Mouse (Mus musculus): ENCODE measurements around the gene Aktip. TPM values are rescaled to one million over a fixed set of nuclear protein-coding genes. Genes with fewer than 3 reads are reported as not detected.
A peak's percentile ranks its signal among the peaks of the same experiment; 100 is the strongest.

The Aktip gene
- polyA plus RNA-seq, 1 experiment from 2014 or later = 108 TPM

DNA sequence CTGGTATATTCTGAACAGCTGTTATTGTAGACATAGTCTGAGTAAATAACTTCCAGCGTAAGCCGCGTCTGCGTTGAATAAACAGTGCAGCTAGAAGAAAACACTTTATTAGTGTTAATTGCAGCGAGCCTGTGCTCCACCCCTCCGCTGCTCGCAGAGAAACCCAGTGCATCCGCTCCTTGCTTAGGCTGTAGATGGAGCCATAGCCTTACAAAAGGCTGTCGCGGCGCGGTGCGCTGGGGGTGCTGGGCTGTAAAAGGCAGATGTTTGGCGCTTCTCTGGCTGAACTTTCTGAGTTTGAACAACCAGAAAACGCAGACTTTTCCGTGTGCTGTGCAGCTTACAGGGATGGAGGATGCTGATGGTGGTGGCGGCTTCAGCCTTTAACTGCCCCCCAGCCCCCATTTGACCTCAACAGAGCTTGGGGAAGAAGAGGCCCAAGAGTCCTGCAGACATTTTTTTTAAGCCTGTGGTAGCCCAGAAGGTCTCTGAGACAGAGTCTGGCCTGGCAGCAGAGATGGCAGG is 8.9 kb downstream of the Aktip start:
- Histone ChIP-seq H3K27ac (replicated peaks) (no peak overlapping the region), H3K36me3 (no peaks in the 10 kb centered on the region), H3K4me1 (replicated peaks) (peaks cover 8% of the 10 kb centered on the region), H3K9ac (no peak overlapping the region), H3K27me3 (peaks cover 62% of the 10 kb centered on the region), H3K4me3 (no peak overlapping the region), H3K9me3 (no peaks in the 10 kb centered on the region), H3K4me2 (peak overlapping the region; percentile 30)
- peak; percentile 92 for ATAC-seq (ENCODE audit: low read depth)
- WGBS = 1% methylated on average over 17 of the region's 17 CpGs

- 0 out of 2 replicates have a peak, but pooled peaks cover 9% of the 10 kb centered on the region for H3K9me3 ChIP-seq
- peaks cover 43% of the 10 kb centered on the region for H3K27me3 ChIP-seq
- ATAC-seq (ENCODE audit: low read depth) = no peak
- H3K4me1 ChIP-seq (replicated peaks) = peaks cover 8% of the 10 kb centered on the region
- no peaks in the 10 kb centered on the region for H3K36me3 ChIP-seq
- WGBS = 71% methylated on average over 10 of the region's 11 CpGs
- no peak overlapping the region for H3K4me3 ChIP-seq
- no peak overlapping the region for H3K9ac ChIP-seq
- no peak overlapping the region for H3K4me2 ChIP-seq
- H3K27ac ChIP-seq (replicated peaks) = no peak overlapping the region
Measured at GRCm38 (mm10) chr8:91188152-91188551, 11.6 kb downstream of the Aktip start.

DNA sequence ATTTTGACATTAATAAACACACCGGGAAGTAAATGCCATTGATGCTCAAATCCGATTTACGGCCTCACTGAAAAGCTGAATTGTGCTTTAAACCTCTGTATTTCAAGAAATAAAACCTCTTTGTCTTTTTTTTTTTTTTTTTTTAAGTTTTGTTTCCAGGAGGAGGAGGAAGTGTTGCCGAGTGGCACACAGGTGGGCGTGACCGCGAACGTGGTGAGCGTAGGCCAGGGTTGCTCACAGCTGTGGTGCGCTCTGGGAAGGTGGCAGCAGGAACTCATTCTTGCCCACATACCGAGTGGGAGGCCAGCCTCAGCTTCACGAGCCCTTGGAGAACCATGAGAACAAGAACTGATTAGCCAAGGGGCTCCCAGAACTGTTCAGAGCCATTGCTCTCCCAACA is 13.4 kb downstream of the Aktip start:
- 79% methylated on average over 12 of the region's 12 CpGs for WGBS
- Histone ChIP-seq H3K9ac (no peak overlapping the region), H3K4me3 (no peak overlapping the region), H3K4me1 (replicated peaks) (peaks cover 8% of the 10 kb centered on the region), H3K9me3 (0 out of 2 replicates have a peak, but pooled peaks cover 9% of the 10 kb centered on the region), H3K27ac (replicated peaks) (no peak overlapping the region), H3K4me2 (no peak overlapping the region), H3K36me3 (no peaks in the 10 kb centered on the region), H3K27me3 (peaks cover 27% of the 10 kb centered on the region)
- no peak for ATAC-seq (ENCODE audit: low read depth)

DNA sequence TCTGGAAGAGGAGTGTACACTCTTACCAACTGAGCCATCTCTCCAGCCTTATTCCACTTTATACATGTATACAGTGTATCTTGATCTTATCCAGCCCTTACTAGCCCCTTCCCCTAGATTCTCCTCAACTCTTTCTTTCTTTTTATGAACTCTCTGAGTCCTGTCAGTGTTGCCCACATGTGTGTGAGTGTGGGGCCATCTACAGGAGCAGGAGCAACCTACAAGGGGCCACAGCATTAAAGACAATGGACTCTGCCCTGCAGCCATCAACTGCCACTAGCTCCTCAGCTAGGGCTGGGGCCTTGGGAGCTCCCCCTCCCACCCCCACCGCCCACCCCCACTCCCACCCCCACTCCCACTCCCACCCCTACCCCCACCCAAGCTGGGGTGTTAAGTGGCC is 22.1 kb downstream of the Aktip start:
- WGBS = 50% methylated on average over 1 of the region's 1 CpGs
- H3K4me1 ChIP-seq (replicated peaks) = no peaks in the 10 kb centered on the region
- ATAC-seq (ENCODE audit: low read depth) = no peak

GRCm38 (mm10) chr8:91176176-91176575 is 23.6 kb downstream of the Aktip start:
- Histone ChIP-seq H3K4me1 (replicated peaks) (peaks cover 12% of the 10 kb centered on the region), H3K9me3 (no peaks in the 10 kb centered on the region), H3K36me3 (no peaks in the 10 kb centered on the region), H3K4me2 (no peak overlapping the region), H3K27me3 (0 out of 2 replicates have a peak, but pooled peaks cover 12% of the 10 kb centered on the region), H3K4me3 (no peak overlapping the region), H3K27ac (replicated peaks) (no peak overlapping the region), H3K9ac (no peak overlapping the region)
- no peak for ATAC-seq (ENCODE audit: low read depth)
- 61% methylated on average over 14 of the region's 14 CpGs for WGBS

More for the DNA sequence above, 22.1 kb downstream of the Aktip start:
- no peak overlapping the region for H3K4me2 ChIP-seq
- H3K27me3 ChIP-seq = 0 out of 2 replicates have a peak, but pooled peaks cover 12% of the 10 kb centered on the region
- no peaks in the 10 kb centered on the region for H3K36me3 ChIP-seq
- no peaks in the 10 kb centered on the region for H3K9me3 ChIP-seq
- no peak overlapping the region for H3K9ac ChIP-seq
- H3K4me3 ChIP-seq = no peak overlapping the region
- no peak overlapping the region for H3K27ac ChIP-seq (replicated peaks)

GRCm38 (mm10) chr8:91171605-91172004 is 28.2 kb downstream of the Aktip start:
- 0 out of 2 replicates have a peak, but pooled peaks cover 16% of the 10 kb centered on the region for H3K27me3 ChIP-seq
- H3K4me3 ChIP-seq = no peak overlapping the region
- peaks cover 22% of the 10 kb centered on the region for H3K4me1 ChIP-seq (replicated peaks)
- ATAC-seq (ENCODE audit: low read depth) = peak; percentile 54; the same call in 1 of the 2 replicates
- H3K36me3 ChIP-seq = no peaks in the 10 kb centered on the region
- 22% methylated on average over 13 of the region's 13 CpGs for WGBS
- H3K27ac ChIP-seq (replicated peaks) = no peak overlapping the region
- no peaks in the 10 kb centered on the region for H3K9me3 ChIP-seq
- 0 out of 2 replicates have a peak overlapping the region, but pooled peaks have one; percentile 28 for H3K9ac ChIP-seq
- peak overlapping the region; percentile 24 for H3K4me2 ChIP-seq

GRCm38 (mm10) chr8:91170914-91171313 is 28.9 kb downstream of the Aktip start:
- Histone ChIP-seq H3K4me3 (no peak overlapping the region), H3K4me2 (peak overlapping the region; percentile 44), H3K36me3 (no peaks in the 10 kb centered on the region), H3K9ac (no peak overlapping the region), H3K4me1 (replicated peaks) (peaks cover 22% of the 10 kb centered on the region), H3K27ac (replicated peaks) (no peak overlapping the region), H3K27me3 (0 out of 2 replicates have a peak, but pooled peaks cover 16% of the 10 kb centered on the region), H3K9me3 (no peaks in the 10 kb centered on the region)
- 27% methylated on average over 14 of the region's 14 CpGs for WGBS
- peak; percentile 44; the same call in 1 of the 2 replicates for ATAC-seq (ENCODE audit: low read depth)

- Histone ChIP-seq H3K9ac (no peak overlapping the region), H3K27me3 (0 out of 2 replicates have a peak, but pooled peaks cover 16% of the 10 kb centered on the region), H3K4me1 (replicated peaks) (peaks cover 22% of the 10 kb centered on the region), H3K27ac (replicated peaks) (no peak overlapping the region), H3K36me3 (no peaks in the 10 kb centered on the region), H3K4me3 (no peak overlapping the region), H3K4me2 (no peak overlapping the region), H3K9me3 (0 out of 2 replicates have a peak, but pooled peaks cover 4% of the 10 kb centered on the region)
- ATAC-seq (ENCODE audit: low read depth) = no peak
- WGBS = 83% methylated on average over 6 of the region's 6 CpGs
Measured at GRCm38 (mm10) chr8:91170152-91170551, 29.6 kb downstream of the Aktip start.

DNA sequence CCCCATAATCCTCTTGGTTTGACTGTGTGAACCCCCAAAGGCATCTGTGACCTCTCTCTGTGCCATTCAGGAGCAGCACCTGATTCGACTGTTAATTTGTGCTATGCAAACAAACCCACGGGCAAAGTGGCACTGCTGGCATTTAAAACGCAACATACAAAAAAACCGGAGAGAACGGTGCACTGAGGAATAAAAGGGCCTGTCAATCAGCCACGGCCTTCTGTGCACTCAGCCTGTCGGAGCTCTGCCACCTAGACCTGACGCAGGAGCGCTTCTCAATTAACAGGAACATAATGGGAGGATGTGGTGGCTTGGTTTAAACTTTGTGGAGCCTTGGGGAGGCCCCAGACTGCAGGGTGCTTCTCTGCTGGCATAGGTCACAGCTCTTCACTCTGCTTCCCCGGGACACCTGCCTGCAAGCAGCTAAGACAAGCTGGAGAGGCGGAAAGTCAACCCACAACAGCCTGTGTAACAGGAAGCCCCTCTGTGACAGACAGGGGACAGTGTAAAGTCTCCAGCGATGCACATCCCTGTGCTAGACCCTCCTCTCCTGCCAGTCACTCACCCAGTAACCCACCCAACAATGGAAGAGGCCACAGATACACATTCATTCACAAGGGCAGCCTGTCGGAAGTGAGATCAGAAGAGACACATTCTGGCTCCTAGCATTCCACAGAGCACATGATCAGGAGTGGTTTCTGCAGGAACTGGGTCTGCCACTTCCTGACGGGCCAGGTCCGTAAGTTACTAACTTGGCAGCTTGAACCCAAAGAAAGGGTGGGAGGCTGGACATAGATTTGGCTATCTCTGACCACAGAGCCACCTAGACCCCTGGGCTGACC is 39.6 kb downstream of the Aktip start:
- H3K9ac ChIP-seq = no peak overlapping the region
- no peak overlapping the region for H3K4me2 ChIP-seq
- H3K4me1 ChIP-seq (replicated peaks) = peaks cover 11% of the 10 kb centered on the region
- H3K27ac ChIP-seq (replicated peaks) = no peak overlapping the region
- 48% methylated on average over 15 of the region's 15 CpGs for WGBS
- ATAC-seq (ENCODE audit: low read depth) = no peak
- no peaks in the 10 kb centered on the region for H3K36me3 ChIP-seq
- H3K4me3 ChIP-seq = no peak overlapping the region
- 0 out of 2 replicates have a peak, but pooled peaks cover 1% of the 10 kb centered on the region for H3K9me3 ChIP-seq
- no peaks in the 10 kb centered on the region for H3K27me3 ChIP-seq

- no peak overlapping the region for H3K4me2 ChIP-seq
- no peak overlapping the region for H3K9ac ChIP-seq
- ATAC-seq (ENCODE audit: low read depth) = no peak
- no peaks in the 10 kb centered on the region for H3K9me3 ChIP-seq
- 92% methylated on average over 10 of the region's 10 CpGs for WGBS
- H3K4me3 ChIP-seq = no peak overlapping the region
- H3K4me1 ChIP-seq (replicated peaks) = peaks cover 11% of the 10 kb centered on the region
- no peak overlapping the region for H3K27ac ChIP-seq (replicated peaks)
- H3K36me3 ChIP-seq = no peaks in the 10 kb centered on the region
- H3K27me3 ChIP-seq = no peaks in the 10 kb centered on the region
Measured at GRCm38 (mm10) chr8:91158617-91159016, 41.2 kb downstream of the Aktip start.

GRCm38 (mm10) chr8:91154564-91154963 is 45.2 kb downstream of the Aktip start:
- Histone ChIP-seq H3K27ac (replicated peaks) (no peak overlapping the region), H3K27me3 (no peaks in the 10 kb centered on the region), H3K36me3 (no peaks in the 10 kb centered on the region), H3K9me3 (0 out of 2 replicates have a peak, but pooled peaks cover 5% of the 10 kb centered on the region), H3K4me1 (replicated peaks) (peaks cover 2% of the 10 kb centered on the region), H3K4me2 (no peak overlapping the region), H3K9ac (no peak overlapping the region), H3K4me3 (no peak overlapping the region)
- no peak for ATAC-seq (ENCODE audit: low read depth)
- WGBS = 43% methylated on average over 6 of the region's 6 CpGs

GRCm38 (mm10) chr8:91153831-91154230 is 45.9 kb downstream of the Aktip start:
- Histone ChIP-seq H3K27me3 (no peaks in the 10 kb centered on the region), H3K9ac (no peak overlapping the region), H3K4me3 (no peak overlapping the region), H3K4me2 (no peak overlapping the region), H3K4me1 (replicated peaks) (no peaks in the 10 kb centered on the region), H3K36me3 (no peaks in the 10 kb centered on the region), H3K27ac (replicated peaks) (no peak overlapping the region), H3K9me3 (0 out of 2 replicates have a peak, but pooled peaks cover 5% of the 10 kb centered on the region)
- ATAC-seq (ENCODE audit: low read depth) = no peak
- 87% methylated on average over 3 of the region's 3 CpGs for WGBS

Measured in neural tube, embryonic 13.5 days (tissue).